Mouse (Mus musculus): ENCODE measurements around the gene Memo1. TPM values are rescaled to one million over a fixed set of nuclear protein-coding genes. Genes with fewer than 3 reads are reported as not detected.

The Memo1 gene
- total RNA-seq, 2 experiments from 2014 or later: 40.7 to 41.0 TPM

DNA sequence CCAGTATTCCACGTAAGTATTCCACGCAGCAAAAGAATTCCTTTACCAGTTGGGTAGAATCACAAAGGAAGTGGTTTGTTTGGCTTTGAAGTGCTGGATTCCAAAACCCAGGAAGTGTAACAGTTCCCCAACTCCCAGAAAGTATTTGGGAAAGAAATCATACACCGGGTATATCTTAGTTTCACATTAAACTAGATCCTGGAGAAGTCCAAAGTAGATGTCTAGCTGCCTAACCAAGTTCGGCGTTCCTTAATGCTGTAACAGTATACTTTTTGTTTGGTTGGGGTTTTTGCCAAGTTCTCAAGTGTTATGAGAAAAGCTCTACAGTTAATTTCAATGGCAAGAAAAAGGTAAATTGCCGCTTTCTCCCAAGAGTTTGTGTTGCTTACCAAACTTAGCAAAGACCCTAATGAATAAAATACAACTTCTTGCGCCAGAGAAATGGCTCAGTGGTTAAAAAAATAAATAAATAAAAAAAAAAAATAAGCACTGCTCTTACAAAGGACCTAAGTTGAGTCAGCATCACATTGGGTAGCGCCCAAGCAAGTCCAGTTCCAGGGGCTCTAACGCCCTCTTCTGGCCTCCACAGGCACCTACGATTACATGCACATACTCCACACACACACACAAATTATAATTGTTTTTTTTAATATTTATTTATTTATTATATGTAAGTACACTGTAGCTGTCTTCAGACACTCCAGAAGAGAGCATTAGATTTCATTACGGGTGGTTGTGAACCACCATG lies 929 bp upstream of the Memo1 start:
- no peak for DNase-seq (ENCODE audit: low spot score in 2 of 2)

DNA sequence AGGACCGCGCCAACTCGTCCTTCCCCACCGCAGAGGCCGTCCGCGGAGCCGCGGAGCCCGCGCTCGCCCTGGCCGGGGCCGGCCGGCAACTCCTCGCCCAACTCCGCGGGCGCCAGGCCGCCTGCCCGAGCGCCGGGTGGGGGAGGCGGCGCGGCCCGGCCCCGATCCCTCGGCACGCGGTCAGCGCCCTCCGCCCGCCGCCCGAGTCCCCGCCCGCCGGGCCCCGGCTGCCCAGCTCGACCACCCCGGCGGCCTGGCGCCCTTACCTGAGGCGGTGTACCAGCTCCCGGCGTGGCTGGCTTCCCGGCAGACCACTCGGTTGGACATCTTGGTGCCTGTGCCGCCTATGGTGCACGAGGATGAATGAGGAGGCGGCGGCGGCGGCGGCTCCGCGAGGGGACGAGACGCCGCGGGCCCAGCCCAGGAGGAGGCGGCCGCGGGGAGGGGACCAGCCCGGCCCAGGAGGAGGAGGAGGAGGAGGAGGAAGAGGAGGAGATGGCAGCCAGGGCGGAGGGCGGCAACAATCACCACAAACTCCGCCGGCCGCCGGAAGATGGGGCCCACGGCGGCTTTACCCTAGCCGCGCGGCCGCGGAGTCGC lies 795 bp downstream of the Memo1 start:
- peak; percentile 68 to 75 for DNase-seq (ENCODE audit: low spot score in 2 of 2)

DNA sequence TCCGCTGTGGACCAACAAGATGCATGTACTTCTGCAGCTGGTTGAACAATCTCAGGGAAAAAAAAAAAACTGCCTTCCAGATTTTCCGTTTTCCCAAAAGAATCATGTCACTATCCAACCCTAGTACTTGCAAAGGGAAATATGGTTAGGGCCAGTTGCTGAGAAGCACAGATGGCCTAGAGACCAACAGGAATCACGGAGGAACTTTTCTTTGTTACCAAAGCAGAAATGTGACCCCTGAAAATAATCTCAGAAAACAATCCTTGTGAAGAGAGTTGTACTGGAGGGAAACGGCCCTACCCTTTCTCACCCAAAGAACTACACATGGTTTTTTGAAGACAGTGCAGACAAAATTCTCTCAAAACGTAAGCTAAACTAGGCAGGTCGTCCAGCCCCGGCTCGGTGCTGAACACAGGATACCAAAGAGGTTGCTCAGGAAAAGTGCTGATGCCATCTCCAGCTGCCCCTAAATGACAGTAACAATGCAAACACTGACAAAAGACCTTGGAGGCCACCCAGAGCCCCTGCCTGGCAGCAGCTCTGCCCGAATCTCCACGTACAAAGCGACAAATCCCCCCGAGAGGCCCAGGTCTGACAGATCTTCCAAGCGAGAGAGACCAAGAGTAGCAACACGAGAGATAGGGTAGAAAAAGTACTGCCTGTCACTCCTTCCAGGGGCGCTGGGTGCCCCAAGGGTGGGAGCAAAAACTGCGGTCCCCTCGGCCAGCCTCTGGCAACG lies 1.5 kb downstream of the Memo1 start:
- DNase-seq (ENCODE audit: low spot score in 2 of 2): peak in 1 of 2 experiments; percentile 5

DNA sequence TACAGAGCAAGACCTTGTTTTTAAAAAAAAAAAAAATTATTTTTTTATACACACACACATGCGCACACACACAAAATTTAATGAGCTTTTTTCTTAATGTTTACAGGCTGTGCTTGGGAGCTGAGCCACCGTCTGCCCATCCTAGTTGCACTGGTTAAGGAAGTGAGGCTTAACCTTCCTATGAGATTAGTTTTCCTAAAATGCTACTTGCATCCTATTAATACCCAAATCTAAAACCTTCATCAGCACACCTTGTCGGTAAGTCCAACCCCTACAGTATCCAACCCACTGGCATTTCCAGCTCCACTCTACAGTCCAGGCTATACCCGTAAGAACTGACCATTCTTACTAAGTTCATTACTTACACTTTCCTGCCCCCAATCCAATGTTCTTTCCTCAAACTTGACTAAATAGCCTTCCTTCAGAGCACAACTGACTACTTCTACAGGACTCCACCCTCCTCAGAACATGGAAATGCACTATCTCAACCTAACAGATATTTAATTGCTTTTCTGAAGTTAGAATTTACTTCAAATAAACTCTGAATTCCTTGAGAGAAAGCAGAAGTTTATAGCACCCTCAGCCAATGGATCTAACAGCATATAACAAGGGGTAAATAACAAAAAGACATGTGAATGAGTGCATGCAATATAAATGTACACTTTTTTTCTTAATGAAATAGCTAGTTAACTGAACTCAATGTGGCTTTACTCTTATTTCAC lies 3.5 kb downstream of the Memo1 start:
- no peak for DNase-seq (ENCODE audit: low spot score in 2 of 2)

DNA sequence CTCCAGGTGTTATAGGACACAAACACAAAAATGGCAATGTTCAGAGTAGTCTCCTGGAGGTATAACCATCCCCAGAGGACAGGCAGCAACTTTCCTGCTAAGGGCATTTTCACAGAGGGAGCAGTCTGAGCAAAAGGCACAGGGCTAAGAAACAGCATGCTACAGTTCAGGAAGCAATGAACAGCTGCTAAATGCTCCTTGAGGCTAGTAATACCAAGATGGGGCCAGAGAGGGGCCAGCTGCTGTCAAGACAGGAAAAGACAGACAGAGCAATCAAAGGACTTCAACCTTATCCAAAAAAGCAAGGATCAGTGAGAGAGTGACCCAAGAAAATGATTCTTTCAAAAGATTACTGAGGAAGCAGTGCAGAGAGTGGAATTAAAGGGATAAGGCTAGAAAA lies 4.5 kb downstream of the Memo1 start:
- no peak for DNase-seq (ENCODE audit: low spot score in 2 of 2)

DNA sequence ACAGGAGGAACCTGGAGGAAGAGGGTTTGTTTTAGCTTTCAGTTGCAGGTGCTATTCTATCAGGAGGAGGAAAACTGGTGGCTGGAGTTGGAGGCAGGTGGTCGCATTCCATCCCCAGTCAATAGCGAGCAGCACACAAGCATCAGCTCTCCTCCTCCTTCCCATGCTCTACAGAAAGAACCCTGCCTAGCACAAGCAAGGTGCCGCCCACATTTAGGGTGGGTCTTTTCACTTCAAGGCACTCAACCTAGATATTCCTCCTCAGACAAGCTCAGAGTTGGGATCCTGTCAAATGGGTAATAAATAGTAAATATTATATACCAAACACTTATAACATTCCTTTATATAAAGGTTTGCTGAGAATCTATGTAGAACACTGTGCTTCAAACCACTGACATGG lies 5.1 kb downstream of the Memo1 start:
- DNase-seq (ENCODE audit: low spot score in 2 of 2): no peak

GRCm38 (mm10) chr17:74288626-74289025 lies 6.7 kb downstream of the Memo1 start:
- DNase-seq (ENCODE audit: low spot score in 2 of 2): no peak

DNA sequence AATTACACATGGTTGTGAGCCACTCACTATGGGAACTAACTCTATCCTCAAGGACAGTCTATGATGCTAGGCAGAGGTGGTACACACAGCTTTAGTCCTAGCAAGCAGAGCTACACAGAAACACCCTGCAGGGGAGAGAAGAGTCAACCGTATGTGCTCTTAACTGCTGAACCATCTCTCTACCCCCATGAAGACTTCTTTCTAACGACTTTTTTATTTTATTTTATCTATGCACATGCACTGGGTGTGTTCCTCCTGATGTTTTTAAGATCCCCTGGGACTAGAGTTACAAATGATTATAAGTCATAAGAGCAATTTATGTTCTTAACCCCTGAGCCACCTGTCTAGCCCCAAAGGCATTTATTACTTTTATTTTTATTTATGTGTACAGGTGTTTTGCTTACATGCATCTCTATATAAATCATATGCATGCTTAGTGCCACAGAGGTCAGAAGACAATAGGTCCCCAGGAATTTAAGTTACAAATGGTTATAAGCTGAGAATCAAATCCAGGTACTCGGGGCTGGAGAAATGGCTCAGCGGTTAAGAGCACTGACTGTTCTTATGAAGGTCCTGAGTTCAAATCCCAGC lies 9.1 kb downstream of the Memo1 start:
- DNase-seq (ENCODE audit: low spot score in 2 of 2): no peak

GRCm38 (mm10) chr17:74285730-74286129 lies 9.6 kb downstream of the Memo1 start:
- DNase-seq (ENCODE audit: low spot score in 2 of 2): no peak

DNA sequence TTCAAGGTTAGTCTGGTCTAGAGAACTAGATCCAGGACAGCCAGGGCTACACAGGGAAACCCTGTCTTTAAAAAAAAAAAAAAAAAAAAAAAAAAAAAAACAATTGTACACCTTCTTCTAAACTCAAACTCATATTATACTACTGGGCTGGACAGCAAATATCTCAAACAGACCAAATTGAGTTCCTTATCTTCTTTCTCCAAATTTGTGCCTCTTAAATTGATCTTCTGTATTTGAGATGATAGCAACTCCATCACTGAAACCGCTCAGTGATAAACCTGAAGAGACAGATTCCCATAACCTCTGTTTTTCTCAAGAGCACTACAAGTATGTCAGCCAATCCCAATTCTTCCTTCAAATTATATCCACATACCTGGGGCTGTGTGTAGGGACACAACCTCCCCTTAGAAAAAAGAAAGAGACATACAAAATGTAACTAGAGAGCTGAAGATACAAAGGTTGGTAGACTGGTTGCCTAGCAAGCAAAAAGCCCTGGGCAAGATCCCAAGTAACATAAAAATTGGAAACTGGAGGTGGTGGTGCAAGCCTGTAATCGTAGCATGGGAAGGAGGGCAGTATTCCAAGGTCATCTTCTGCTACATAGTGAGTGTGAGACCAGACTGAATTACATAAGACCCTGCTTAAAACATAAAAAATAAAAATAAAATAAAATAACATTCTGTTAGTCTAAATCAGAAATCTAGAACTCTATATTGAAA lies 10.8 kb downstream of the Memo1 start:
- DNase-seq (ENCODE audit: low spot score in 2 of 2): no peak

GRCm38 (mm10) chr17:74282024-74282423 lies 13.3 kb downstream of the Memo1 start:
- DNase-seq (ENCODE audit: low spot score in 2 of 2): no peak

GRCm38 (mm10) chr17:74278966-74279869 lies 16.1 kb downstream of the Memo1 start:
- no peak for DNase-seq (ENCODE audit: low spot score in 2 of 2)

DNA sequence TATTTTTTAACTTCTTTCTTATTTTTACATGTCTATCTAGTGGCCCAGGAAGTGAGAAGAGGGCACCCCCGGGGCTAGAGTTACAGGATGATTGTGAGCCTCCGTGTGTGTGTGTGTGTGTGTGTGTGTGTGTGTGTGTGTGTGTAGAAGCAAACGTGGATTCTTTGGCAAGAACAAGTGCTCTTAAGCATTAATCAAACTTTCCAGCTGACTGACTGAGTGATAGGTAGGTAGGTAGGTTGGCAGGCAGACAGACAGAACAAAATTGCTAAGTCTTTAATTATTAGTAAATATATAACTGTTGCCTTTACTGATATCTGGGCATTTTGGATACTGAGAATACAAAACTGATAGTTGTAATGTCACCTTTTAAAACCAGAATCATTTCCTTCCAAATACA lies 20.9 kb downstream of the Memo1 start:
- no peak for DNase-seq (ENCODE audit: low spot score in 2 of 2)

DNA sequence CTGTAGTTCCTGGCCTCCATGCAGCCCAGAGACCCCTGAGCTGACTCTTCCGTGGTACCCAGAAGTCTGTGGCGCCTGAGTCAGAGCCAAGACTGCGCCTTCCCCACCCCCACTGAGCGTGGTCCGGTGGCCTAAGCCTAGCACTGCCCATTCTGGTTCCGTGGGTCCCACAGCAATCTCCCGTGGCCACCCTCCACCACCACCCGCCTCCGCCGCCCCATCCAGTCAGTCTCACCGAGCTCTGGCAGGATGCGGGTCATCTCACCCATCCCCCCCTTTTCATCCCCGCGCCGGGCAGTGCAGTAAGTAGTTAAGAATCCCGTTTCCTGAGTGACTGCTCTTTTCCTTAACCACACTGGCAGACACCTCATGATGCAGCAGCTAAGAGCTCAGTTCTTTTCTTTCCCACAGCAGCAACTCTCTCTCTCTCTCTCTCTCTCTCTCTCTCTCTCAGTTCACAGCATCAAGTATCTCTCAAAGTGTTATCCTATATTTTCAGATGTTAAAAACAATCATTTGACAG lies 22.6 kb downstream of the Memo1 start:
- no peak for DNase-seq (ENCODE audit: low spot score in 2 of 2)

- no peak for DNase-seq (ENCODE audit: low spot score in 2 of 2)
Measured at GRCm38 (mm10) chr17:74271541-74272268, 23.6 kb downstream of the Memo1 start.

DNA sequence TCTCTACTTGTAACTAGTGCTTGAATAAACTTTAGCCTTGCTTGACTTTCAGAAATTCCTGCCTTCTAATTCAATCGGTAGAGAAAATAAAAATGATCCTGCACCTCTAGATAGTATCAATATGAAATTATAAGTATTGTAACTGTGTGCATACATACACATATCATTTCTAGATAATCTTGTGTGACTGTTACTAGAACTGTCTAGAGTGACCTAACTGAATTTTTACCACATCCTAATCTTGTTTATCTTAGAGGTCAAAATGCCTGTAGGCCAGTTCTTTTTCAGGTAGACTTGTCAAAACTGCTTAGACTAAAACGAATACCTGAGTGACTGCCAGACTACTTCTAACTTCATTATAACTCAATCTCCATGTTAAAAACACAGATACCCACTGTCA lies 25.1 kb downstream of the Memo1 start:
- DNase-seq (ENCODE audit: low spot score in 2 of 2): no peak

DNA sequence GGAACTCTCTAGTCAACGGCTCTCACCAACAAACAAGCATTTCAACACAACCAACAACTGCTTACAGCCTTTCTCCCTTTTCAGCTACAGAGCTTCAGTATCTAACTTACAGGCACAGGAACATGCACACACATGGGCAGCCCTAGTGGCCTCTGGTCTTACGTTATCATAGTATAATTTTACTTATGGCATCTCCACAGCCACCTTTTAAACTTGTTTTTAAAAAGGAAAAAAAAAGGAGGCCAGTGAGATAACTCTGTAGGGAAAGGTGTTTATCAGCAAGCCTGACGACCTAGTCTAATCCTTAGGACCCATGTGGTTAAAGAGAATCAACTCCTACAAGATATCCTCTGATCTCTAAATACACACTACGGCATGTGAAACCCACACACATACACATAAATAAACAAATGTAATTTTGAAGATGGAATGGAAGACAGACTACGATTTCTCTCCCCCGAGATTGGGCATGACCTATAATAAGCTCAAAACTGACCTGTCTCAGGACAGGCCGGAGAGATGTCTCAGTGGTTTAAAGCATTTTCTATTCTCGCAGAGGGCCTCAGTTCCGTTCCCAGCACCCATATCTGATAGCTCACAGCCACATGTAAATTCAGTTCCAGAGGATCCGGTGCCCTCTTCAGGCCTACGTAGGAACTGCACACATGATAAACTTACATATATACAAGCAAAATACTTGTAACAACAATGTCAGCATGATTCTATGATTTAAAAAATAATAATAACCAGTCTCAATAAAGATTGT lies 27.7 kb downstream of the Memo1 start:
- no peak for DNase-seq (ENCODE audit: low spot score in 2 of 2)

- no peak for DNase-seq (ENCODE audit: low spot score in 2 of 2)
Measured at GRCm38 (mm10) chr17:74265636-74266035, 29.7 kb downstream of the Memo1 start.

Data from left cerebral cortex, adult 18-20 months (tissue).